Mouse (Mus musculus): ENCODE measurements around the gene Astn1. TPM values are rescaled to one million over a fixed set of nuclear protein-coding genes. Genes with fewer than 3 reads are reported as not detected.

Gene Astn1
- 100 to 1,000 TPM; 182 to 189 TPM for total RNA-seq (2021)
- long read RNA-seq, experiment 1, full-length matches to known transcripts, result 6 of 19 reads
- long read RNA-seq, experiment 1, partial matches to known transcripts, result 7 of 19 reads
- long read RNA-seq, experiment 1, other reads (novel, unspliced or antisense), result 6 of 19 reads
- long read RNA-seq, experiment 2, full-length matches to known transcripts, result 4 of 27 reads
- long read RNA-seq, experiment 2, partial matches to known transcripts, result 6 of 27 reads
- long read RNA-seq, experiment 2, other reads (novel, unspliced or antisense), result 17 of 27 reads

- DNase-seq (ENCODE audit: low spot score in 2 of 2), result peak in 1 of 2 experiments; percentile 38
Observed at GRCm38 (mm10) chr1:158361964-158362291, at the start of gene Astn1. Astn1 (plus strand) TSS chr1:158362273.

GRCm38 (mm10) chr1:158323325-158323724 lies 38.7 kb upstream of the Astn1 start:
- DNase-seq (ENCODE audit: low spot score in 2 of 2), result no peak

- peak in 1 of 2 experiments; percentile 62 for DNase-seq (ENCODE audit: low spot score in 2 of 2)
Observed at GRCm38 (mm10) chr1:158328126-158328525, 33.9 kb upstream of the Astn1 start.

- DNase-seq (ENCODE audit: low spot score in 2 of 2), result no peak
Observed at GRCm38 (mm10) chr1:158328839-158329238, 33.2 kb upstream of the Astn1 start.

- no peak for DNase-seq (ENCODE audit: low spot score in 2 of 2)
Observed at GRCm38 (mm10) chr1:158343243-158343714, 18.8 kb upstream of the Astn1 start.

GRCm38 (mm10) chr1:158353656-158354371 lies 8.3 kb upstream of the Astn1 start:
- DNase-seq (ENCODE audit: low spot score in 2 of 2), result no peak

DNA sequence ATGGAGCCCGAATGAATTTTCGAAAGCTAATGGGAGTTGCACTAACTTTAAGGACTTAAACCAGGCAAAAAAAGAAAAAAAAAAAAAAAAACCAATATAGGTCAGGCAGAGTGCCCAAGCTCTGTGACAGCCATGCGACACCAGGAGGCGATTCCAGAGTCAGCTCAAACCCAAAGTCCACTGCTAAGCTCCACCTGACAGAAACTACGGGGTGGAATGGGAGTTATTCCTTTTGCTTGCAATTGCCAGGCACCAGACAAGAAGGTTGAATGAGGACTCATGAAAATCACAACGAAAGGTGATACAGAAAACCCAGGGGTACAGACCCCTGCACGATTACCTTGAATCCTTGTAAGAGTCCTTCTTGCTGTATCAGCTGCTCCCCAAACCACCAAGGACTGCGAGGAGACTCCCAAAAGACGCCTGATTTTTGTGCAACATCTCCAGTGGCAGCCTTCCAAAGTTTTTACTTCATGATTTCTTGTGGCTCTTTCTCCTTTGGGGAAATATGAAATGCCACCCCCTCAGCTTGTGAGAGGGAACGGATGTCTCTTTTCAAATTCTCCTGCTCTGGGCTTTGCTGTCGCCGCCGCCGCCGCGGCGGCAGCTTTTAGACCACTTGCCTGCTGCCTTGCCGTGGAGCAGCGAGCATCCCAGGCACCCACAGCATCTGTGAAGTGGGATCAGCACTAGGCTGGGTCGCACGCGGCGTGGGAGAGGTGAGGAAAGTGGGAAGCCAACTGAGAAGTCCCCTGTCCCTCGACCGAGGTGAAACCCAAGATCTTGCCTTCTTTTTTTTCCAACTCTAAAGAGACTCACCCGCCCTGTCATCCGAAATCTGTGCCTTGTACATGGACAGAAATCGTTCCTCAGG lies 6.7 kb upstream of the Astn1 start:
- DNase-seq (ENCODE audit: low spot score in 2 of 2), result peak; percentile 51 to 58

DNA sequence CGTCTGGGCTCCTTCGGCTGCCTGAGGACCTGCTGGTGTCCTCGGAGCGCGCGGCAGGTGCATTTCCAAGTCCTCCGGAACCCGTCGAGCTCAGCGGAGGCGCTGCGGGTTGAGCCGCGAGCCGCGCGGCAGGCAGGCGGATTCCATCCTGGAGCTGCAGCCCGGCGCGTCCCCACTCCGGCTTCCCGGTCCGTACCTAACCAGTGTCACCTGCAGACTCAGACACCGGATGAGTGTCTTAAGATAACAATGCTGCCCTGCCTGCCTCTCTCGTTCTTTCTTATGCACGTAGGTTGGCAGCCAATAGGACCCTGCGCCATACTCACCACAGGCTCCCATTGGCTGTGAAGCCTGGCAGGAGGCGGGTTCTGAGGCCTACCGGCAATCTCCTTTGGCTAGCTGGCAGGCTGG lies 6.0 kb upstream of the Astn1 start, which contains the start of gene Brinp2:
Gene Brinp2, minus strand, starts transcription at position 276 of the 411 bp plus-strand sequence.
- DNase-seq (ENCODE audit: low spot score in 2 of 2), result peak; percentile 88 to 95

GRCm38 (mm10) chr1:158362292-158363101 lies 424 bp downstream of the Astn1 start:
- peak; percentile 46 to 59 for DNase-seq (ENCODE audit: low spot score in 2 of 2)

DNA sequence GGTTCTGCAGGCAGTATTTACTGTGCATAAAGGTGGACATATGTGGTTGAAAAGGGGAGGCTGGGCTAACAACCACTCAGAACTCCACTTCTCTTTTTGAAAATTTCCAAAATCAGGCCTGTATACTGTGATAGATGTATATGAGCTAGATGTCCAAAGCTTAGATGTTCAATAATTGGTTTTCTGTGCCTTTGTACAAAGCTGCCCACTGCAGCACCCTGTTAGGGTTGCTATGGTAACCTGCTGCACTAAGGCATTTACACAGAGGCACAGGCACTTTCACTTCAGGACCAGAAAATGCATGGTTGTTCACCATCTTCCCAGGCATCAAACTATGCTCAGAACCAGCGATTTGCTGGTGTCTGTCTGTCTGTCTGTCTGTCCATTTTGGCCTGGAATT lies 2.4 kb downstream of the Astn1 start:
- DNase-seq (ENCODE audit: low spot score in 2 of 2), result peak in 1 of 2 experiments; percentile 54

GRCm38 (mm10) chr1:158382277-158382676 lies 20.2 kb downstream of the Astn1 start:
- no peak for DNase-seq (ENCODE audit: low spot score in 2 of 2)

DNA sequence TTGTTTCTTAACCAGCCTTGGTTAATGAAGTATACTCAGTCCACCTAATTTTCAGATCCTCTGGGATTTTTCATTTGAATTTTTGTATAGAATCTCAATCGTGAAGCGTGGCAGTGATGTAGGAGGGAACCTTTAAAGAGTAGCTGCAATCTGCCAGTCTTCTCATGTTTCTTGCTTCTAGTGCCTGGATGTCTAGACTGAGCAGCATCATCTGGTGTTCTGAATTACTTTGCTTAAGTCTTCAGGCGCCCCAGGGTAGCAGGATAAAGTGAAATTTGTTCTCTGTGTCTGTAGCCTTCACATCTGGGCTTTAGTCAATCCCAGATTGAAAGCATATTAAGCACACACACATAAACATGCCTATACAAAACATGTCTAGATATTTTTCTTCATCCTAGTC lies 21.1 kb downstream of the Astn1 start:
- DNase-seq (ENCODE audit: low spot score in 2 of 2), result no peak

DNA sequence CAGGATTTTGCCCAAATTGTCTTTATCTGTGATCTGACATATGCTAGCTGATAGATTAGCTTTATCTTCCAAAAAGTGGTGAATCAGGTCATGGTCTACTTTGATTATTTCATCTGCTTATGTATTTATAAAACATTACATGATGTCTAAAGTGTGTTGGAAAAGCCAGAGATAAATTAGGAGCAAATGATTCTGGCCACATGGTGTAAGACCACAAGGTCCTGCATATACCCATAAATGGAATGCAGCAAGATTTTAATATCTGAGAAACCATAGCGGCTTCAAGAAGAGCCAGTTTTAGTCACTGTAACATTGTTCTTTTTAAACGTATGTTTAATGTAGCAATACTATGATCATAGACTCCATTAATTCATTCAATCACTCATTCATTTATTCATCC lies 23.2 kb downstream of the Astn1 start:
- DNase-seq (ENCODE audit: low spot score in 2 of 2), result no peak

DNA sequence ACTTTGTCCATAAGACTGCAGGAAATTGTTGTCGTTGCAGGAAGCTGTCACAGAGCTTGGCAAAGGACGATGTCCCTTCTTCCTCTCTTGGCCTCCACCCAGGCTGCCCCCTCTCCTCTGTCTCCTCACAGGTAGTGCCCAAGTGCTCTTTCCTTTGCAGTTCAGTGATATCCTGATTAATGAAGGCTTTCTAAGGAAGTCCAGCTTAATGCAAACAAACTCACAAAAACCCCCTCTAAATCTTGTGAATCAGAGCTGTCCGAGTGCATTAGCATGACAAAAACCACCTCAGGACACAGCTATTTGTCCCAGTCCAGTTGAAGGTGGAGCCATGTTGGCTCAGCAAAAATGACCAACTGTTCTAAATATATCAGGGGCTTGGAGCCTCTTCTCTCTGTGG lies 24.7 kb downstream of the Astn1 start:
- DNase-seq (ENCODE audit: low spot score in 2 of 2), result no peak

- DNase-seq (ENCODE audit: low spot score in 2 of 2), result no peak
Observed at GRCm38 (mm10) chr1:158388995-158389394, 26.9 kb downstream of the Astn1 start.

- no peak for DNase-seq (ENCODE audit: low spot score in 2 of 2)
Observed at GRCm38 (mm10) chr1:158390693-158391092, 28.6 kb downstream of the Astn1 start.

DNA sequence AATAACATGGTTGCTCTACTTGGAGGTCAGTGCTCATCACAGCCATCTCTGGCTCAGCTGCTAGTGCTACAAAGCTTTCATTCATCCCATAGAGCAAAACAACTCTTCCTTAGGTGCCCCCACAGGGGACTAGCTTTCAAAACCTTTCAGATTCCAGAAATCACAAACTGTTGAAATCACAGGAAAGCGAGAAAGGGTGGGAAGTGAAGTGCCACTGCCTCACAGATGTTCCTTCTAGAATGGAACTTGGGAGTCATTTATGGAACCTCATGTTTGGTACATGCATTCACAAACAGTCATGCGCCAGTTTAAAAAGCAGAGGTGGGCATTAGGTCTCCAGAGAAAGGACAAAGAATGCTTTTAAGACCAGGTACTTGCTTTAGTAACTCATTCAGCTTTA lies 35.0 kb downstream of the Astn1 start:
- DNase-seq (ENCODE audit: low spot score in 2 of 2), result no peak

- DNase-seq (ENCODE audit: low spot score in 2 of 2), result no peak
Observed at GRCm38 (mm10) chr1:158400898-158401297, 38.8 kb downstream of the Astn1 start.

DNA sequence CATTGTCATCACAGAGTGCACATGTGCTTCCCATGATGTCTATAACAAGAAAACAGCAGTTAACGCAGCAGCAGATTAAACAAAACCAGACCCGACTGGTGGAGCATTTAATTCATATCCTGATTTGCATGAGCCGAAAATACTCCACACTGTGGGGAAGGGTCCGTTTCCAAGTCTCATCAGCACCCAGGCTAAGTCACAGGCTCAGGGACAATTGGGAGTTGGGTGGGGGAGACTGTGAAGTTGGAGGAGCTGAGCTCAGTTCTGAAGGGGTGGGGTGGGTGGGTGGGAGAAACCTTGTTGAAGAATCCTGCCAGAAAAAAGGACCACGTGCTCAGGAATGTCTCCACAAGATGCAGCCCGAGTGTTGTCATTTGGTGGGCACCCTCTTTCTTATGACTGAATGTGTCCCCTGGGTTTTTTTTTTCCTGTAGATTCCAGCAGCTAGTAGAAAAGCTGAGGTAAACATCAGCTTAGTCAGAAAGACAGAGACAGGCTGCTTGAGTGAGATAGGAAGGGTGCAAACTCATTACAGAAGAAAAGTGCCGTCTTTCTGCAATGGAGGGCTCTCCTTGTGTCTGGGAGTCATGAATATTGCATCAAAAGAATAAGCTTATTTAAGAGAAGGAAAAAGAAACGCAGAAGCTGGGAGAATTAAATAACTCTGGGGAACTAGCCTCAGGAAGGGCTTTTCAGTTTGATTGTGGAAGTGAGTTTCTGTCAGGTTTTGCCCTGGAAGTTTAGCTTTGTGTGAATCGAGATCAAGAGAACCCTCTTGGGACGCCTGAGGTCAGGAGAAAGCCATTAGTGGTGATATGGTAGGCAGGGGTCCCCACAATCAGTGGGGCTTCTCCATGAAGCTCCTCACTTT lies 44.1 kb downstream of the Astn1 start:
- no peak for DNase-seq (ENCODE audit: low spot score in 2 of 2)

DNA sequence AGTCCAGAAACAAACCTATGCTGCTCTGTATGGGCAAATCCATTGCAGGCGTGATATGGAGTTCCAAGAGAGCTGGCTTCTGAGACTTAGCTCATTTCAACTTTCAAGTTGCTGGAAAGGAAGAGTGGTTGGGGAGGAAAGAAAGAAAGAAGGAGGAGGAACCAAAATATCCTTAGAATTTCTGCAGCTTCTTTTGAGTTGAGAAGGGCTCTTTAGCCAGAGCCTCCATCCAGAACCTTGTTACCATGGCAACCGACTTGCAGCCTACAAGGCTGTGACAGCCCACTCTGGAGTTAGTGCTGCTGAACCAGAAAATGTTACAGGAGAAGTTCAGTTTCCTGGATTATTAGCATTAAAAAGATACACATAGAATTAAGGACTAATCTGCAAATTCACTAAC lies 46.1 kb downstream of the Astn1 start:
- DNase-seq (ENCODE audit: low spot score in 2 of 2), result peak in 1 of 2 experiments; percentile 64
